In genomic region chr11:69589207-69589834, GRCm38 (mm10) we compare ENCODE assay signal across 28 mouse cellular contexts. TPM values are rescaled to one million over a fixed set of nuclear protein-coding genes. Genes with fewer than 3 reads are reported as not detected.
DNase-seq lines count a peak whose midpoint lies in the region; ATAC-seq lines count a peak whose summit lies in the region.
"Had no signal": no experiment of that assay in that cellular context is flagged by ENCODE, and none has a peak within 500 bp of the region (broad histone marks: within the 10 kb centered on the region; RNA-seq: fewer than 3 reads in every experiment).

No protein-coding gene starts in this region.

- H3K36me3 ChIP-seq in heart, embryonic 15.5 days, result peaks cover 53% of the 10 kb centered on the region
- peaks cover 43% of the 10 kb centered on the region for H3K36me3 ChIP-seq in liver, embryonic 11.5 days (ENCODE audit: control insufficient read depth, insufficient read depth, low read length)

- H3K27me3 ChIP-seq in heart, embryonic 15.5 days, result no peaks in the 10 kb centered on the region
- no peaks in the 10 kb centered on the region for H3K27me3 ChIP-seq in liver, embryonic 11.5 days (replicated peaks; ENCODE audit: control insufficient read depth, insufficient read depth, low read length)
- H3K27me3 ChIP-seq: midbrain, embryonic 12.5 days; neural tube, embryonic 12.5 days had no signal

- peak; percentile 29; the same call in 1 of the 2 replicates for ATAC-seq in heart, embryonic 15.5 days (replicated peaks; ENCODE audit: insufficient number of reproducible peaks, insufficient read depth, low FRiP score, low read depth)
- ATAC-seq in liver, embryonic 11.5 days (replicated peaks; ENCODE audit: low FRiP score), result peak; percentile 83
- peak; percentile 52 for ATAC-seq in megakaryocyte progenitor cell, adult 5-6 weeks (replicated peaks; ENCODE audit: poor library complexity)
- ATAC-seq: CD4-positive, CD25-positive, alpha-beta regulatory T cell, adult 4 months; hindbrain, postnatal 0 days; intestine, postnatal 0 days had no signal

- no peak overlapping the region for H3K4me3 ChIP-seq in heart, embryonic 15.5 days
- peak overlapping the region; percentile 28 for H3K4me3 ChIP-seq in liver, embryonic 11.5 days (ENCODE audit: low read depth, low read length)
- H3K4me3 ChIP-seq: heart, adult 2 months; midbrain, embryonic 12.5 days; neural tube, embryonic 12.5 days had no signal

- no peak overlapping the region for H3K9ac ChIP-seq in heart, embryonic 15.5 days
- peak overlapping the region; percentile 47; the same call in 1 of the 2 replicates for H3K9ac ChIP-seq in liver, embryonic 11.5 days (ENCODE audit: low read depth, low read length)
- H3K9ac ChIP-seq: midbrain, embryonic 12.5 days; neural tube, embryonic 12.5 days had no signal

- no peaks in the 10 kb centered on the region for H3K9me3 ChIP-seq in heart, embryonic 15.5 days (replicated peaks)
- H3K9me3 ChIP-seq in liver, embryonic 11.5 days (ENCODE audit: control insufficient read depth, low read length), result no peaks in the 10 kb centered on the region
- H3K9me3 ChIP-seq: midbrain, embryonic 12.5 days; neural tube, embryonic 12.5 days had no signal

- no peaks in the 10 kb centered on the region; the same call in none of the 2 replicates for H3K4me1 ChIP-seq in heart, embryonic 15.5 days (replicated peaks)
- peaks cover 65% of the 10 kb centered on the region for H3K4me1 ChIP-seq in liver, embryonic 11.5 days (replicated peaks; ENCODE audit: control insufficient read depth, insufficient read depth, low read length)
- H3K4me1 ChIP-seq: neural tube, embryonic 12.5 days had no signal

- H3K27ac ChIP-seq in heart, embryonic 15.5 days, result no peak overlapping the region
- peak overlapping the region; percentile 77 for H3K27ac ChIP-seq in liver, embryonic 11.5 days (ENCODE audit: low read depth, low read length)
- H3K27ac ChIP-seq: heart, adult 2 months; hindbrain, postnatal 0 days; midbrain, embryonic 12.5 days; neural tube, embryonic 12.5 days had no signal

- intact Hi-C loops in heart, postnatal 25 days (cut with DNase I), result no loop called here

- WGBS in heart, embryonic 15.5 days, result 85% methylated on average over 22 of the region's 22 CpGs
- 64% methylated on average over 22 of the region's 22 CpGs for WGBS in liver, embryonic 11.5 days

- no peak overlapping the region for H3K4me2 ChIP-seq in heart, embryonic 15.5 days
- peak overlapping the region; percentile 58 for H3K4me2 ChIP-seq in liver, embryonic 11.5 days
- H3K4me2 ChIP-seq: midbrain, embryonic 12.5 days; neural tube, embryonic 12.5 days had no signal

- DNase-seq in cerebellum, adult 9-10 months, result peak; percentile 16
- DNase-seq in cerebellum, postnatal 14 days, result no peak
- no peak for DNase-seq in heart, postnatal 25 days (ENCODE audit: low spot score)
- DNase-seq in liver, embryonic 11.5 days (ENCODE audit: low spot score), result no peak
- DNase-seq in frontal cortex, postnatal 10 days (ENCODE audit: low spot score in 2 of 2), result no peak
- DNase-seq in T-cell, adult 2 months (ENCODE audit: low spot score), result no peak
- DNase-seq: cerebellum, postnatal 10 days; embryo, embryonic 11 days; heart, adult 2 months; layer of hippocampus, postnatal 36 days; lung, adult 18-20 months; lung, postnatal 36 days; right cerebral cortex, postnatal 4 days had no signal

RNA-seq across cellular contexts. Expression of gene Trp53, which starts 9.2 kb away (rescaled TPM):
- 59.4 and 88.1 TPM in 2 replicates for polyA plus RNA-seq in heart, embryonic 15.5 days (2015; fragmentation: Nextera tagmentation; extraction: Ambion mirVana)
- 10 to 100 TPM; 16.9 to 17.9 TPM for total RNA-seq in heart, postnatal 25 days (2021)
- 196 and 198 TPM in 2 replicates for polyA plus RNA-seq in liver, embryonic 11.5 days (2014; fragmentation: Nextera tagmentation; extraction: Ambion mirVana)
- 124 and 173 TPM in 2 replicates for total RNA-seq in megakaryocyte progenitor cell, adult 5-6 weeks (2015)
- 65.1 and 65.6 TPM in 2 replicates for total RNA-seq in megakaryocyte progenitor cell, adult 5-6 weeks (2017)

RNA-seq across cellular contexts. Expression of gene Wrap53, which starts 9.3 kb away (rescaled TPM):
- 13.3 and 17.0 TPM in 2 replicates for polyA plus RNA-seq in heart, embryonic 15.5 days (2015; fragmentation: Nextera tagmentation; extraction: Ambion mirVana)
- 1 to 10 TPM; 4.6 to 6.1 TPM for total RNA-seq in heart, postnatal 25 days (2021)
- polyA plus RNA-seq in liver, embryonic 11.5 days (2014; fragmentation: Nextera tagmentation; extraction: Ambion mirVana), result 33.7 and 39.3 TPM in 2 replicates
- 16.2 and 18.3 TPM in 2 replicates for total RNA-seq in megakaryocyte progenitor cell, adult 5-6 weeks (2015)
- total RNA-seq in megakaryocyte progenitor cell, adult 5-6 weeks (2017), result 6.2 and 6.9 TPM in 2 replicates

RNA-seq across cellular contexts. Expression of gene Atp1b2, which starts 16.4 kb away (rescaled TPM):
- polyA plus RNA-seq in heart, embryonic 15.5 days (2015; fragmentation: Nextera tagmentation; extraction: Ambion mirVana), result 24.2 and 24.5 TPM in 2 replicates
- total RNA-seq in heart, postnatal 25 days (2021), result 10 to 100 TPM; 18.0 to 25.8 TPM
- 76.2 and 79.5 TPM in 2 replicates for polyA plus RNA-seq in liver, embryonic 11.5 days (2014; fragmentation: Nextera tagmentation; extraction: Ambion mirVana)
- total RNA-seq in megakaryocyte progenitor cell, adult 5-6 weeks (2015), result 19.6 and 44.5 TPM in 2 replicates
- total RNA-seq in megakaryocyte progenitor cell, adult 5-6 weeks (2017), result 2.0 and 4.0 TPM in 2 replicates
- polyA plus RNA-seq: CD4-positive, CD25-positive, alpha-beta regulatory T cell, adult 4 months had no signal

RNA-seq across cellular contexts. Expression of gene Shbg, which starts 28.4 kb away (rescaled TPM):
- 0.29 TPM in 1 of 2 replicates, not detected in the other for polyA plus RNA-seq in heart, embryonic 15.5 days (2015; fragmentation: Nextera tagmentation; extraction: Ambion mirVana)
- total RNA-seq in heart, postnatal 25 days (2021), result not detected
- polyA plus RNA-seq in liver, embryonic 11.5 days (2014; fragmentation: Nextera tagmentation; extraction: Ambion mirVana), result 42.9 and 43.8 TPM in 2 replicates
- not detected in 2 replicates for total RNA-seq in megakaryocyte progenitor cell, adult 5-6 weeks (2015)
- not detected in 2 replicates for total RNA-seq in megakaryocyte progenitor cell, adult 5-6 weeks (2017)
- total RNA-seq: adrenal gland, adult 18-20 months; gastrocnemius, adult 8-10 months; heart, adult 2 months; hematopoietic stem cell, adult 5-6 weeks; hindbrain, postnatal 0 days; layer of hippocampus, adult 18-20 months; layer of hippocampus, postnatal 36 days; left cerebral cortex, postnatal 25 days had no signal
- polyA plus RNA-seq: CD4-positive, CD25-positive, alpha-beta regulatory T cell, adult 4 months; embryonic facial prominence, embryonic 14.5 days; forebrain, embryonic 11.5 days; heart, adult 2 months; hindbrain, postnatal 0 days; intestine, postnatal 0 days; kidney, embryonic 16.5 days; midbrain, embryonic 12.5 days; neural tube, embryonic 12.5 days had no signal

RNA-seq across cellular contexts. Expression of gene Efnb3, which starts 29.3 kb away (rescaled TPM):
- 53.8 and 59.7 TPM in 2 replicates for polyA plus RNA-seq in heart, embryonic 15.5 days (2015; fragmentation: Nextera tagmentation; extraction: Ambion mirVana)
- 10 to 100 TPM; 64.1 to 71.6 TPM for total RNA-seq in heart, postnatal 25 days (2021)
- 1.8 and 2.4 TPM in 2 replicates for polyA plus RNA-seq in liver, embryonic 11.5 days (2014; fragmentation: Nextera tagmentation; extraction: Ambion mirVana)
- total RNA-seq in megakaryocyte progenitor cell, adult 5-6 weeks (2015), result 0.15 TPM in 1 of 2 replicates, not detected in the other
- 0.24 and 0.33 TPM in 2 replicates for total RNA-seq in megakaryocyte progenitor cell, adult 5-6 weeks (2017)

Comparison
In these comparisons a context has a peak if more than half of its experiments do, and no peak if none do; other contexts are left out.
1. ATAC-seq: peak in every context shown above with its lines; median percentile 83 in liver, embryonic 11.5 days; 52 in megakaryocyte progenitor cell, adult 5-6 weeks; 29 in heart, embryonic 15.5 days.